Mouse (Mus musculus): ENCODE measurements around the gene Ntng1. TPM values are rescaled to one million over a fixed set of nuclear protein-coding genes. Genes with fewer than 3 reads are reported as not detected.

Gene Ntng1
- polyA plus RNA-seq, 1 experiment from 2014 or later, result 0.68 TPM

- H3K27ac ChIP-seq (ENCODE audit: low read length), result no peak overlapping the region
- DNase-seq (ENCODE audit: low spot score) (peak; percentile 70), ATAC-seq (peak; percentile 35; the same call in 1 of the 2 replicates)
- H3K4me2 ChIP-seq (replicated peaks; ENCODE audit: low read depth, low read length), result peak overlapping the region; percentile 99
- 0 out of 2 replicates have a peak, but pooled peaks cover 9% of the 10 kb centered on the region for H3K27me3 ChIP-seq (replicated peaks; ENCODE audit: insufficient read depth, low read length)
- WGBS, result 3% methylated on average over 13 of the region's 13 CpGs
- no peaks in the 10 kb centered on the region for H3K9me3 ChIP-seq (ENCODE audit: low read length)
- peak overlapping the region; percentile 58 for H3K4me3 ChIP-seq (ENCODE audit: low read depth, low read length)
- no peaks in the 10 kb centered on the region for H3K36me3 ChIP-seq (ENCODE audit: insufficient read depth, low read length)
- H3K4me1 ChIP-seq (ENCODE audit: insufficient read depth, low read depth, low read length), result peaks cover 3% of the 10 kb centered on the region; the same call in 1 of the 2 replicates
- no peak for TF ChIP-seq EP300 (IDR thresholded peaks at IDR 0.05)
- TF ChIP-seq CTCF (IDR thresholded peaks at IDR 0.05), result peak; percentile 58
- H3K9ac ChIP-seq (replicated peaks; ENCODE audit: low read depth), result no peak overlapping the region
Measured at GRCm38 (mm10) chr3:110141351-110142302, 2.2 kb downstream of the Ntng1 start.

GRCm38 (mm10) chr3:110136115-110136514 is 7.7 kb downstream of the Ntng1 start:
- ATAC-seq (no peak), DNase-seq (ENCODE audit: low spot score) (no peak)
- no peaks in the 10 kb centered on the region for H3K27me3 ChIP-seq (replicated peaks; ENCODE audit: insufficient read depth, low read length)
- H3K9me3 ChIP-seq (ENCODE audit: low read length), result no peaks in the 10 kb centered on the region
- H3K4me2 ChIP-seq (replicated peaks; ENCODE audit: low read depth, low read length), result no peak overlapping the region
- H3K4me3 ChIP-seq (ENCODE audit: low read depth, low read length), result no peak overlapping the region
- no peak for TF ChIP-seq CTCF (IDR thresholded peaks at IDR 0.05)
- no peak for TF ChIP-seq EP300 (IDR thresholded peaks at IDR 0.05)
- H3K36me3 ChIP-seq (ENCODE audit: insufficient read depth, low read length), result no peaks in the 10 kb centered on the region
- H3K4me1 ChIP-seq (ENCODE audit: insufficient read depth, low read depth, low read length), result no peaks in the 10 kb centered on the region
- 27% methylated on average over 1 of the region's 1 CpGs for WGBS
- H3K27ac ChIP-seq (ENCODE audit: low read length), result no peak overlapping the region
- no peak overlapping the region for H3K9ac ChIP-seq (replicated peaks; ENCODE audit: low read depth)

- H3K4me2 ChIP-seq (replicated peaks; ENCODE audit: low read depth, low read length), result no peak overlapping the region
- WGBS, result 50% methylated on average over 9 of the region's 9 CpGs
- ATAC-seq, result peak; percentile 19; the same call in 1 of the 2 replicates
Measured at GRCm38 (mm10) chr3:110133150-110133549, 10.7 kb downstream of the Ntng1 start.

GRCm38 (mm10) chr3:110132289-110132688 is 11.5 kb downstream of the Ntng1 start:
- Histone ChIP-seq H3K4me1 (ENCODE audit: insufficient read depth, low read depth, low read length) (no peaks in the 10 kb centered on the region), H3K27ac (ENCODE audit: low read length) (no peak overlapping the region), H3K9ac (replicated peaks; ENCODE audit: low read depth) (no peak overlapping the region), H3K4me2 (replicated peaks; ENCODE audit: low read depth, low read length) (no peak overlapping the region), H3K36me3 (ENCODE audit: insufficient read depth, low read length) (no peaks in the 10 kb centered on the region), H3K9me3 (ENCODE audit: low read length) (no peaks in the 10 kb centered on the region), H3K27me3 (replicated peaks; ENCODE audit: insufficient read depth, low read length) (no peaks in the 10 kb centered on the region), H3K4me3 (ENCODE audit: low read depth, low read length) (no peak overlapping the region)
- TF ChIP-seq CTCF (IDR thresholded peaks at IDR 0.05) (no peak), EP300 (IDR thresholded peaks at IDR 0.05) (no peak)
- ATAC-seq (no peak), DNase-seq (ENCODE audit: low spot score) (no peak)
- 70% methylated on average over 8 of the region's 8 CpGs for WGBS

More at GRCm38 (mm10) chr3:110133150-110133549, 10.7 kb downstream of the Ntng1 start:
- Histone ChIP-seq H3K4me1 (ENCODE audit: insufficient read depth, low read depth, low read length) (no peaks in the 10 kb centered on the region), H3K27me3 (replicated peaks; ENCODE audit: insufficient read depth, low read length) (no peaks in the 10 kb centered on the region), H3K4me3 (ENCODE audit: low read depth, low read length) (no peak overlapping the region), H3K36me3 (ENCODE audit: insufficient read depth, low read length) (no peaks in the 10 kb centered on the region), H3K27ac (ENCODE audit: low read length) (no peak overlapping the region), H3K9ac (replicated peaks; ENCODE audit: low read depth) (no peak overlapping the region), H3K9me3 (ENCODE audit: low read length) (no peaks in the 10 kb centered on the region)
- no peak for DNase-seq (ENCODE audit: low spot score)
- TF ChIP-seq EP300 (IDR thresholded peaks at IDR 0.05) (no peak), CTCF (IDR thresholded peaks at IDR 0.05) (no peak)

- Histone ChIP-seq H3K4me2 (replicated peaks; ENCODE audit: low read depth, low read length) (no peak overlapping the region), H3K9me3 (ENCODE audit: low read length) (no peaks in the 10 kb centered on the region), H3K9ac (replicated peaks; ENCODE audit: low read depth) (no peak overlapping the region), H3K4me3 (ENCODE audit: low read depth, low read length) (no peak overlapping the region), H3K27me3 (replicated peaks; ENCODE audit: insufficient read depth, low read length) (no peaks in the 10 kb centered on the region), H3K36me3 (ENCODE audit: insufficient read depth, low read length) (no peaks in the 10 kb centered on the region), H3K4me1 (ENCODE audit: insufficient read depth, low read depth, low read length) (no peaks in the 10 kb centered on the region), H3K27ac (ENCODE audit: low read length) (no peak overlapping the region)
- no peak for ATAC-seq
- WGBS, result 54% methylated on average over 18 of the region's 18 CpGs
- DNase-seq (ENCODE audit: low spot score), result no peak
- TF ChIP-seq CTCF (IDR thresholded peaks at IDR 0.05) (no peak), EP300 (IDR thresholded peaks at IDR 0.05) (no peak)
Measured at GRCm38 (mm10) chr3:110131043-110131891, 12.5 kb downstream of the Ntng1 start.

GRCm38 (mm10) chr3:110129607-110130006 is 14.2 kb downstream of the Ntng1 start:
- WGBS, result 65% methylated on average over 6 of the region's 6 CpGs
- DNase-seq (ENCODE audit: low spot score) (no peak), ATAC-seq (no peak)
- H3K27ac ChIP-seq (ENCODE audit: low read length), result no peak overlapping the region
- H3K27me3 ChIP-seq (replicated peaks; ENCODE audit: insufficient read depth, low read length), result no peaks in the 10 kb centered on the region
- H3K4me1 ChIP-seq (ENCODE audit: insufficient read depth, low read depth, low read length), result no peaks in the 10 kb centered on the region
- no peak overlapping the region for H3K4me2 ChIP-seq (replicated peaks; ENCODE audit: low read depth, low read length)
- no peaks in the 10 kb centered on the region for H3K9me3 ChIP-seq (ENCODE audit: low read length)
- H3K9ac ChIP-seq (replicated peaks; ENCODE audit: low read depth), result no peak overlapping the region
- TF ChIP-seq CTCF (IDR thresholded peaks at IDR 0.05) (peak; percentile 55), EP300 (IDR thresholded peaks at IDR 0.05) (no peak)
- no peaks in the 10 kb centered on the region for H3K36me3 ChIP-seq (ENCODE audit: insufficient read depth, low read length)
- no peak overlapping the region for H3K4me3 ChIP-seq (ENCODE audit: low read depth, low read length)
